Mouse (Mus musculus) ES-E14 (cell line): ENCODE measurements around the gene Slfn1. TPM values are rescaled to one million over a fixed set of nuclear protein-coding genes. Genes with fewer than 3 reads are reported as not detected.

Source experiments
- DNase-seq: peaks from one replicate; pipeline ENCODE4 v3.0.0-alpha.2; 2013; ENCODE audit warnings: low read depth, low spot score
- H3K27ac ChIP-seq: 2 replicates; pipeline ENCODE4 v1.5.1; 2012; ENCODE audit warnings: low read depth, mild to moderate bottlenecking, low read length, moderate library complexity, mixed read lengths; ENCODE audit not compliant: poor library complexity, insufficient read depth, severe bottlenecking
- H3K36me3 ChIP-seq: 2 replicates; pipeline ENCODE4 v1.6.1; 2012; ENCODE audit warnings: mild to moderate bottlenecking, low read length, moderate library complexity, mixed read lengths; ENCODE audit not compliant: control insufficient read depth, poor library complexity, insufficient read depth, severe bottlenecking
- H3K4me1 ChIP-seq, 2 experiments: fragments of 150-350 bp in 1 of 2; sonication (generic) in 1 of 2; 2 replicates each; pipeline ENCODE4 v1.6.1; 2012; ENCODE audit warnings: low read length in 2 of 2, mild to moderate bottlenecking in 1 of 2, mixed read lengths in 1 of 2; ENCODE audit not compliant: control insufficient read depth in 2 of 2, insufficient read depth in 2 of 2, poor library complexity in 1 of 2
- H3K4me3 ChIP-seq, 2 experiments: fragments of 150-350 bp in 1 of 2; sonication (generic) in 1 of 2; 2 replicates each; pipeline ENCODE4 v1.5.1; 2012; ENCODE audit warnings: low read length in 2 of 2, low read depth in 1 of 2, mild to moderate bottlenecking in 1 of 2, mixed read lengths in 1 of 2; ENCODE audit not compliant: insufficient read depth in 1 of 2, poor library complexity in 1 of 2, severe bottlenecking in 1 of 2
- H3K9ac ChIP-seq: 2 replicates; pipeline ENCODE4 v1.6.1; 2012; ENCODE audit warnings: low read depth, mild to moderate bottlenecking, low read length, mixed read lengths; ENCODE audit not compliant: poor library complexity, insufficient read depth, severe bottlenecking
- H3K9me3 ChIP-seq: fragments of 150-350 bp; sonication (generic); 2 replicates; pipeline ENCODE4 v1.6.1; 2012; ENCODE audit warnings: low read depth, mild to moderate bottlenecking, low read length; ENCODE audit not compliant: control insufficient read depth, insufficient read depth
- CHD2 ChIP-seq: IDR thresholded peaks from 2 replicates; pipeline ENCODE4 v1.6.1; 2014; ENCODE audit warnings: mild to moderate bottlenecking, low read depth, low read length, inconsistent platforms
- HCFC1 ChIP-seq: IDR thresholded peaks from 2 replicates; pipeline ENCODE4 v1.6.1; 2012; ENCODE audit warnings: low read length, inconsistent platforms, borderline replicate concordance; ENCODE audit not compliant: insufficient read depth
- MAFK ChIP-seq: IDR thresholded peaks from 2 replicates; pipeline ENCODE4 v1.6.1; 2014; ENCODE audit warnings: mild to moderate bottlenecking, low read depth, low read length, inconsistent platforms; ENCODE audit not compliant: insufficient read depth
- ZC3H11A ChIP-seq: IDR thresholded peaks from 2 replicates; pipeline ENCODE4 v1.6.1; 2012; ENCODE audit warnings: low read depth, mild to moderate bottlenecking, inconsistent platforms, low read length, borderline replicate concordance
- ZNF384 ChIP-seq: IDR thresholded peaks from 2 replicates; pipeline ENCODE4 v1.6.1; 2012; ENCODE audit warnings: low read depth, low read length, inconsistent platforms
- in situ Hi-C, 2 experiments: fragments of 600-800 bp; cut with MboI; formaldehyde crosslinking; loops; one replicate each; pipeline ENCODE4 v1.15.1; 2025; ENCODE audit warnings: low sequenced_read_pairs in 2 of 2, inconsistent platforms in 1 of 2; ENCODE audit not compliant: unreplicated experiment in 2 of 2
- total RNA-seq: library from RNA; depleted of rRNA; stranded (reverse); fragments of 300-350 nt; gene quantifications from 2 replicates; pipeline ENCODE4 v1.2.3, GENCODE M21; 2012

Gene Slfn1
- total RNA-seq, 1 experiment = not detected

- Histone ChIP-seq H3K9me3 (no peaks in the 10 kb centered on the region; the same call in 1 of the 2 replicates), H3K4me3 (no peak overlapping the region), H3K4me1 (no peaks in the 10 kb centered on the region), H3K27ac (no peak overlapping the region), H3K36me3 (no peaks in the 10 kb centered on the region), H3K9ac (no peak overlapping the region)
- no peak for DNase-seq
- no peak for TF ChIP-seq ZNF384
- TF ChIP-seq CHD2 = no peak
- TF ChIP-seq ZC3H11A = no peak
- TF ChIP-seq MAFK = no peak
- TF ChIP-seq HCFC1 = no peak
- in situ Hi-C loops = no loop called here
Observed at GRCm38 (mm10) chr11:83084761-83085160, 31.9 kb upstream of the Slfn1 start.

GRCm38 (mm10) chr11:83115138-83115537 is 1.5 kb upstream of the Slfn1 start:
- TF ChIP-seq HCFC1 (no peak), ZC3H11A (no peak), CHD2 (no peak), ZNF384 (no peak), MAFK (no peak)
- DNase-seq = no peak

GRCm38 (mm10) chr11:83118056-83118455 is 1.4 kb downstream of the Slfn1 start:
- Histone ChIP-seq H3K36me3 (no peaks in the 10 kb centered on the region), H3K4me1 (no peaks in the 10 kb centered on the region), H3K4me3 (no peak overlapping the region), H3K9me3 (no peaks in the 10 kb centered on the region), H3K9ac (no peak overlapping the region), H3K27ac (no peak overlapping the region)
- in situ Hi-C loops = loop anchor here in 1 of 2 experiments (25.0 kb wide), 1 partner anchor 94 kb away; no protein-coding TSS in a partner anchor
- TF ChIP-seq ZNF384 = no peak
- no peak for TF ChIP-seq HCFC1
- no peak for TF ChIP-seq ZC3H11A
- TF ChIP-seq CHD2 = no peak
- no peak for TF ChIP-seq MAFK
- DNase-seq = no peak

More at GRCm38 (mm10) chr11:83115138-83115537, 1.5 kb upstream of the Slfn1 start:
- H3K36me3 ChIP-seq = no peaks in the 10 kb centered on the region
- H3K4me3 ChIP-seq = no peak overlapping the region
- in situ Hi-C loops = loop anchor here in 1 of 2 experiments (25.0 kb wide), 1 partner anchor 97 kb away; no protein-coding TSS in a partner anchor
- H3K9ac ChIP-seq = no peak overlapping the region
- no peak overlapping the region for H3K27ac ChIP-seq
- H3K4me1 ChIP-seq = no peaks in the 10 kb centered on the region
- no peaks in the 10 kb centered on the region for H3K9me3 ChIP-seq

GRCm38 (mm10) chr11:83121131-83121685 is 4.6 kb downstream of the Slfn1 start:
- no peak overlapping the region for H3K27ac ChIP-seq
- H3K9me3 ChIP-seq = no peaks in the 10 kb centered on the region
- TF ChIP-seq HCFC1 = no peak
- no peak for TF ChIP-seq ZNF384
- TF ChIP-seq ZC3H11A = no peak
- TF ChIP-seq CHD2 = no peak
- no peak for TF ChIP-seq MAFK
- no peaks in the 10 kb centered on the region for H3K36me3 ChIP-seq
- H3K4me1 ChIP-seq = no peaks in the 10 kb centered on the region
- H3K9ac ChIP-seq = no peak overlapping the region
- DNase-seq = no peak
- in situ Hi-C loops = loop anchor here in 1 of 2 experiments (25.0 kb wide), 1 partner anchor 91 kb away; no protein-coding TSS in a partner anchor
- no peak overlapping the region for H3K4me3 ChIP-seq

- Histone ChIP-seq H3K4me1 (no peaks in the 10 kb centered on the region), H3K9ac (no peak overlapping the region), H3K36me3 (no peaks in the 10 kb centered on the region), H3K27ac (no peak overlapping the region), H3K9me3 (no peaks in the 10 kb centered on the region), H3K4me3 (no peak overlapping the region)
- no peak for TF ChIP-seq HCFC1
- no peak for TF ChIP-seq CHD2
- TF ChIP-seq ZC3H11A = no peak
- TF ChIP-seq ZNF384 = no peak
- TF ChIP-seq MAFK = no peak
- in situ Hi-C loops = loop anchor here in 1 of 2 experiments (25.0 kb wide), 1 partner anchor 89 kb away; no protein-coding TSS in a partner anchor
- no peak for DNase-seq
Observed at GRCm38 (mm10) chr11:83123198-83123597, 6.5 kb downstream of the Slfn1 start.
